Mouse (Mus musculus): ENCODE results near the gene Ggta1. TPM values are rescaled to one million over a fixed set of nuclear protein-coding genes. Genes with fewer than 3 reads are reported as not detected.

The Ggta1 gene
- total and polyA plus RNA-seq, 2 experiments from 2014 or later: 16.4 to 37.1 TPM

- Histone ChIP-seq H3K27ac (ENCODE audit: low read depth) (peak overlapping the region; percentile 65), H3K9ac (replicated peaks; ENCODE audit: low read depth, low read length) (no peak overlapping the region), H3K4me1 (ENCODE audit: control insufficient read depth, insufficient read depth) (peaks cover 36% of the 10 kb centered on the region), H3K9me3 (replicated peaks; ENCODE audit: control insufficient read depth, low read length) (no peaks in the 10 kb centered on the region), H3K27me3 (ENCODE audit: control insufficient read depth, insufficient read depth, low read length) (no peaks in the 10 kb centered on the region), H3K4me2 (ENCODE audit: low read depth, low read length) (0 out of 2 replicates have a peak overlapping the region, but pooled peaks have one; percentile 13), H3K4me3 (ENCODE audit: low read depth, low read length) (no peak overlapping the region), H3K36me3 (replicated peaks; ENCODE audit: control insufficient read depth, insufficient read depth, low read length) (0 out of 2 replicates have a peak, but pooled peaks cover 6% of the 10 kb centered on the region)
- WGBS: 72% methylated on average over 4 of the region's 4 CpGs
- no peak for ATAC-seq (ENCODE audit: insufficient read depth, low read depth)
- DNase-seq (ENCODE audit: low spot score): no peak
- TF ChIP-seq CTCF (IDR thresholded peaks at IDR 0.05; ENCODE audit: low read depth) (no peak), EP300 (IDR thresholded peaks at IDR 0.05; ENCODE audit: low read depth) (no peak)
These were observed 29.6 kb downstream of the Ggta1 start for GRCm38 (mm10) chr2:35433428-35433827.

DNA sequence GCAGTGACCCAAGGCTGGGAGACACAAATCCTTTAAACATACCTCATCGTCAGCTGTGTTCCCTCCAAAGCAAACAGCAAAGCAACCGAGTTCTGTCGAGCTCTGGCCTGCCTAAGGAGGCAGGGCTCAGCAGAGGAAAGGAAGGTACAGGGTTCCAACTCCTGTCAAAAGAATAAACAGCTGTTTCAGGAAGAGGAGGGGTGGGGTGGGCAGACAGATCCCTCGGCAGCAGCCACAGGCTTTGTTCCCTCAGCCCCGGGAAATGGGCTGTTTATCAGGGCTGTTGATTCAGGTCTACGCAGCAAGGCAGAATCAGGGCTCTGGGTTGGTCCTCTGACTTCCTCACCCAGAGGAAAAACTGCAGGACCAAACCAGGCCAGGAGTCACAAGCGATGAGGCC lies 30.6 kb downstream of the Ggta1 start:
- whole genome bisulfite sequencing: 28% methylated on average over 7 of the region's 7 CpGs
- Histone ChIP-seq H3K4me2 (ENCODE audit: low read depth, low read length) (peak overlapping the region; percentile 52), H3K27me3 (ENCODE audit: control insufficient read depth, insufficient read depth, low read length) (no peaks in the 10 kb centered on the region), H3K36me3 (replicated peaks; ENCODE audit: control insufficient read depth, insufficient read depth, low read length) (0 out of 2 replicates have a peak, but pooled peaks cover 6% of the 10 kb centered on the region), H3K27ac (ENCODE audit: low read depth) (peak overlapping the region; percentile 65), H3K9ac (replicated peaks; ENCODE audit: low read depth, low read length) (0 out of 2 replicates have a peak overlapping the region, but pooled peaks have one; percentile 47), H3K4me3 (ENCODE audit: low read depth, low read length) (peak overlapping the region; percentile 30), H3K9me3 (replicated peaks; ENCODE audit: control insufficient read depth, low read length) (no peaks in the 10 kb centered on the region), H3K4me1 (ENCODE audit: control insufficient read depth, insufficient read depth) (peaks cover 45% of the 10 kb centered on the region)
- TF ChIP-seq EP300 (IDR thresholded peaks at IDR 0.05; ENCODE audit: low read depth) (0 out of 2 replicates have a peak, but pooled peaks have one; percentile 16), CTCF (IDR thresholded peaks at IDR 0.05; ENCODE audit: low read depth) (no peak)
- ATAC-seq (ENCODE audit: insufficient read depth, low read depth): peak; percentile 51
- peak; percentile 44 for DNase-seq (ENCODE audit: low spot score)

- 3% methylated on average over 7 of the region's 7 CpGs for WGBS
- Histone ChIP-seq H3K4me3 (ENCODE audit: low read depth, low read length) (peak overlapping the region; percentile 30), H3K27ac (ENCODE audit: low read depth) (peak overlapping the region; percentile 65), H3K27me3 (ENCODE audit: control insufficient read depth, insufficient read depth, low read length) (no peaks in the 10 kb centered on the region), H3K9me3 (replicated peaks; ENCODE audit: control insufficient read depth, low read length) (no peaks in the 10 kb centered on the region), H3K36me3 (replicated peaks; ENCODE audit: control insufficient read depth, insufficient read depth, low read length) (0 out of 2 replicates have a peak, but pooled peaks cover 6% of the 10 kb centered on the region), H3K9ac (replicated peaks; ENCODE audit: low read depth, low read length) (peak overlapping the region; percentile 47; the same call in 1 of the 2 replicates), H3K4me1 (ENCODE audit: control insufficient read depth, insufficient read depth) (peaks cover 47% of the 10 kb centered on the region), H3K4me2 (ENCODE audit: low read depth, low read length) (peak overlapping the region; percentile 52)
- ATAC-seq (ENCODE audit: insufficient read depth, low read depth) (peak; percentile 39), DNase-seq (ENCODE audit: low spot score) (no peak)
- TF ChIP-seq CTCF (IDR thresholded peaks at IDR 0.05; ENCODE audit: low read depth) (no peak), EP300 (IDR thresholded peaks at IDR 0.05; ENCODE audit: low read depth) (no peak)
These were observed 31.0 kb downstream of the Ggta1 start for GRCm38 (mm10) chr2:35432011-35432410.

GRCm38 (mm10) chr2:35430806-35431205 lies 32.2 kb downstream of the Ggta1 start:
- no peak for TF ChIP-seq CTCF (IDR thresholded peaks at IDR 0.05; ENCODE audit: low read depth)
- TF ChIP-seq EP300 (IDR thresholded peaks at IDR 0.05; ENCODE audit: low read depth): no peak
- no peak overlapping the region for H3K4me2 ChIP-seq (ENCODE audit: low read depth, low read length)
- no peak for DNase-seq (ENCODE audit: low spot score)
- H3K4me3 ChIP-seq (ENCODE audit: low read depth, low read length): no peak overlapping the region
- no peak overlapping the region for H3K9ac ChIP-seq (replicated peaks; ENCODE audit: low read depth, low read length)
- H3K36me3 ChIP-seq (replicated peaks; ENCODE audit: control insufficient read depth, insufficient read depth, low read length): 0 out of 2 replicates have a peak, but pooled peaks cover 6% of the 10 kb centered on the region
- H3K27me3 ChIP-seq (ENCODE audit: control insufficient read depth, insufficient read depth, low read length): no peaks in the 10 kb centered on the region
- WGBS: 89% methylated on average over 8 of the region's 8 CpGs
- H3K4me1 ChIP-seq (ENCODE audit: control insufficient read depth, insufficient read depth): peaks cover 47% of the 10 kb centered on the region
- H3K27ac ChIP-seq (ENCODE audit: low read depth): no peak overlapping the region
- no peak for ATAC-seq (ENCODE audit: insufficient read depth, low read depth)
- H3K9me3 ChIP-seq (replicated peaks; ENCODE audit: control insufficient read depth, low read length): no peaks in the 10 kb centered on the region

DNA sequence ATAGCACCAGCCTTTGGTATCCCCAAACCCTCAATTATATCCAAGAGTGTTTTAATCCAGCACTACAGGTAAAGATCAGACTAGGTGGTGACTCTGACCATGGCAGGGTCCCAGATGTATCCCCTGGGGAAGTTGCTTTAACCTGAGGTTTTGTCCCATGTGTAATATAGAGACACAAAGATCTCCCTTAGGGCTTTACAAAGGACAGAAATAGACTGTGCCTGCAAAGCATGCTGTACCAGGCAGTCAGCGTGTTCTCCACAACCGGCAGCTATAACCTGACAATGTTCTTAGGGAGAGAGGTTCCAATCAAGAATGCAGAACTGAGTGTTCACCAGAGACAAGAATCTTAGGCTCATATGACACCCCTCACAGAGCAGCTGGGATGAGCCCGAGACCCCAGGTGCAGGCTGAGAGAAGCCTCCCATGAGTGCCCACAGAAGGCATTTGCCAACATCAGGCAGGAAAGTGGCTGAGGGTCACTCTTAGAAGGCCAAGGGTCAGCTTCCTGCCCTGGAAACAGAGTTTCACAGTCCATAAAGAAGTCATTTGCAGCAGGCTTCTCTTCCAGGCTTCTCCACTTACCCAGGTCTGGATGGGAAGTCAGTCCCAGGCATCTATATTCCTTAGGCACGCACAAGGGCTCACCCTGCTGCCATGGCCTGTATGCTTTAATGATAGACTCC lies 34.3 kb downstream of the Ggta1 start:
- TF ChIP-seq EP300 (IDR thresholded peaks at IDR 0.05; ENCODE audit: low read depth): no peak
- TF ChIP-seq CTCF (IDR thresholded peaks at IDR 0.05; ENCODE audit: low read depth): no peak
- H3K4me3 ChIP-seq (ENCODE audit: low read depth, low read length): no peak overlapping the region
- H3K27ac ChIP-seq (ENCODE audit: low read depth): peak overlapping the region; percentile 1; the same call in 1 of the 2 replicates
- no peak overlapping the region for H3K9ac ChIP-seq (replicated peaks; ENCODE audit: low read depth, low read length)
- H3K36me3 ChIP-seq (replicated peaks; ENCODE audit: control insufficient read depth, insufficient read depth, low read length): 0 out of 2 replicates have a peak, but pooled peaks cover 6% of the 10 kb centered on the region
- H3K27me3 ChIP-seq (ENCODE audit: control insufficient read depth, insufficient read depth, low read length): no peaks in the 10 kb centered on the region
- DNase-seq (ENCODE audit: low spot score): no peak
- H3K4me2 ChIP-seq (ENCODE audit: low read depth, low read length): no peak overlapping the region
- peaks cover 33% of the 10 kb centered on the region for H3K4me1 ChIP-seq (ENCODE audit: control insufficient read depth, insufficient read depth)
- WGBS: 58% methylated on average over 4 of the region's 4 CpGs
- ATAC-seq (ENCODE audit: insufficient read depth, low read depth): no peak
- H3K9me3 ChIP-seq (replicated peaks; ENCODE audit: control insufficient read depth, low read length): no peaks in the 10 kb centered on the region

All from heart, postnatal 0 days (tissue).